Mouse (Mus musculus) olfactory bulb, adult 2 months (tissue): ENCODE data around the gene Trim28.

Experiments
- CTCF ChIP-seq: fragments of 200-500 bp; IDR thresholded peaks from 2 replicates; pipeline ENCODE4 v1.5.1; 2012; ENCODE audit warnings: low read depth, mild to moderate bottlenecking, low read length, moderate library complexity; ENCODE audit not compliant: insufficient read depth
- POLR2A ChIP-seq: fragments of 200-500 bp; IDR thresholded peaks from 2 replicates; pipeline ENCODE4 v1.6.1; 2012; ENCODE audit warnings: mild to moderate bottlenecking, low read depth, low read length, moderate library complexity; ENCODE audit not compliant: insufficient read depth

DNA sequence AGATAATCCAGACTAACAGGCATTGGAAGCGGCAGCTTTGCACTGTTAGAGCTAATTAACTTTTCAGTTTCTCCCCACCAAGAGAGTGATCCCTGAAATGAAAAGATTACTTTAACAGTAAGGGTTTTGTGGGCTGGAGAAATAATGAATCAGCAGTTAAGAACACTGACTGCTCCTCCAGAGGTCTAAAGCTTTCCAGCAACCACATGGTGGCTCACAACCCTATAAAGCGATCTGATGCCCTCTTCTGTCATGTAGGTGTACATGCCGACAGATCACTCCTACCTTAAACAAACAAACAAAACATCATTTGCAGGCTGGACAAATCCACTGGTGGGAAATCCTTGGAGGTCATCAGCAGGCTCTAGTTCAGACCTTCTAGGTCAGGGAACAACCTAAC is 44.0 kb upstream of the Trim28 start:
- no peak for TF ChIP-seq CTCF
- no peak for TF ChIP-seq POLR2A
